Mouse (Mus musculus): ENCODE measurements around the gene Fan1. TPM values are rescaled to one million over a fixed set of nuclear protein-coding genes. Genes with fewer than 3 reads are reported as not detected.

Gene Fan1
- total RNA-seq, 2 experiments from 2014 or later = 15.4 to 16.1 TPM

- DNase-seq (ENCODE audit: low spot score in 2 of 2) = no peak
These were observed 41.2 kb downstream of the Fan1 start for GRCm38 (mm10) chr7:64332686-64333085.

DNA sequence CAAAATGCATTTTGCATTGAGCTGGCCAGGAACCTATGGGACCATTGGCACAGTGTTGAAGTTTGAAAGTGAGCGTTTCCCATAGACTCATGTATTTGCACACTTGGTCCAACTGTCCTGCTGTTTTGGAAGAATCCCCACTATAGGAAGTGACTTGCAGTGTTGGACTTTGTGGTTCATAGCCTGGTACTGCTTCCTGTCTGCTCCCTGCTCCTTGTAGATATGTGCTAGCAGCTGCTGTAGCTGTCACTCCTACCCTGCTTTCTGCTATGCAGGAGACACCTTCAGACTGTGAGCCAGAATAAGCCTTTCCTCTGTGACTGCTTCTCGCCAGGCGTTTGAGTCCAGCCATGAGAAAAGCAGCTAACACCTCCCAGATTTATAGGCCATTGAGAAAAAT, 42.6 kb downstream of the Fan1 start:
- DNase-seq (ENCODE audit: low spot score in 2 of 2) = no peak

DNA sequence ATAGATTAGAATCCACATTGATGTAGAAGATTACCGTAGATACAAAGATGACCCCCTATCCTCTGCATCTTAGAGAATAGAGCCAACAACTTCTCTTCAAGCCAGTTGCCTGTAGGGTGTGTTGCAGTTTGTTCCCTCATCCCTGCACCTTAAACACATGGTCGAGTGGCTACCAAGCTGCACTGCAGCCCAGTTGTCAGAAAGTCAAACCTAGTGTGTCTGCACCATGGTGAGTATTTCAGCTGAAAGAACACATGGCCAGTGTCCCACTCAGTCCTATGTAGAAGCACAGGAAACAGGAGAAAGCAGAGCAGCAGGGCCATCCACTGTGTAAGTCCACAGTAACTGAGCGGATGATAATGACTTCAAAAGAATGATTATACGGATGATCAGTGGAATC, 46.4 kb downstream of the Fan1 start:
- DNase-seq (ENCODE audit: low spot score in 2 of 2) = no peak

DNA sequence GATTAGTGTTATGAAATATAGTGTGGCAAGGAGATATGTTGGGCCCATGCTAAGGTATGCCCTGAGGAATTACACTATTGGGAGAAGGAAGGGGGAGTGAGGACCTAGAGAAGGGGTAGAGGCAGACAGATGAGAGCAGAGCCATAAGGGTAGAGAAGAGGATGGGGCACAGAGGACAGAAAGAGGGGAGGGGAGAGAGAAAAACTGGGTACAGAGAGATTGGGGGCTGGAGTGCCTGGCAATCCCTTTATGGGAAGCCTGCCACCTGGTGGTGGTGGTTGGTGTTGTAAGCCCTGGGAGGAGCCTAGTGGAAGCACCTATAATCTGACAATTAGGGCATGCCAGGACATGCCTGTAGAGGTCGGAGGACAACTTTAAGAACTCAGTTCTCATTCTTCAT, 47.0 kb downstream of the Fan1 start:
- DNase-seq (ENCODE audit: low spot score in 2 of 2) = peak; percentile 64 to 68

DNA sequence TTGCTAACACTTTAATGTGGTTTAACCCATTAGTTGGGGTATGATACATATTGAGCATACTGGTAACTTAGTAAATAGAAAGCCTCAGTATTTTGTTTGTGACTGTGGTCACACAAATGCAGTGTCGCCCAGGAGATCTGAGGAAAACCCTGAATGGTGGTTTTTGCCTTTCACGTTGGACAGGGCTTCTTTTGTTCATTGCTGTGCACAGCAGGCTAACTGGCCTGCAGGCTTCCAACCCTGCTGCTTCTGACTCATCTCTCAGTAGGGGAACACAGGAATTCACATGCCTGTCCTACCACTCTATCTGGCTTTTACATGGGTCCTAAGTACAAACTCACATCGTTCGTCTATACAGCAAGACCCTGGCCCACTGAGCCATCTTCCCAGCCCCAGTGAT, 52.2 kb downstream of the Fan1 start:
- no peak for DNase-seq (ENCODE audit: low spot score in 2 of 2)

- no peak for DNase-seq (ENCODE audit: low spot score in 2 of 2)
These were observed 52.8 kb downstream of the Fan1 start for GRCm38 (mm10) chr7:64321125-64321524.

DNA sequence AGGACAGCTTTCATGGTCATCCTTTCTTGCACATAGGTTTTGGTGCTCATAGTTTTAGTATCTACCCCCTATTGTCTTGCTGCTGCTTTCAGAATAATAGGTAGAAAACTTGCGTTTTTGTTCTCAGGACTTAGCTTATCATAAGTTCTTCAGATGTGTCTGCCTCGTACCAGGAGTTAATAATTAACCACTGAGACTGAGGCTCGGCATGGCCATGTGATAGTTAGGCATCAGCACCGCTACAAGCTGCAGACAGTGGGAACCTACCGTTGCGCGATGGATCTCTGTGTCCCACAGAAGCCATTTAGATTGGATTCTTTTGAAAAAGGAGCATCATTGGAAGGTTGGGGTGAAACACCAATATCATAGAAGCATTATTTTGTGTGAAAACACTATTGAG, 61.1 kb downstream of the Fan1 start:
- no peak for DNase-seq (ENCODE audit: low spot score in 2 of 2)

DNA sequence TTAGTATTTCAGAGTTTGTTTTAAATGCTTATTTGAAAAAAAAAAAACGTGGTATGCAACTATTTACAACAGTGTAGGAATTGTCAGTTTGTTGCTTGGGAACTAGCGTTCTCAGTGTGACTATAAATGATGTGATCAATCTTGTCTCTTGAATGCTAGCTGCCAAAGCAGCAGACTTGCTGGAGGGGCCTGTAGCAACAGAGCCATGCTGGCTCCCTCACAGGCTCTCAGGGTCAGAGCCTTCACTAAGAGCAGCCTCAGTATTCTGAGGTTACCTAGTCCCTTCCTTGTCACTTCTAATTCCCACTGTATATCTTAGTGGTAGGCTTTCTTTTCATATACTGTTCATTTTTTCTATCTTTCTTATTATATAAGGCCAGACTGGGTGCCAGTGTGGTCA, 63.1 kb downstream of the Fan1 start:
- DNase-seq (ENCODE audit: low spot score in 2 of 2) = no peak

- DNase-seq (ENCODE audit: low spot score in 2 of 2) = no peak
These were observed 63.7 kb downstream of the Fan1 start for GRCm38 (mm10) chr7:64310241-64310640.

Other genes with a start within 250 kb of the Fan1 start
- gene Trpm1, start 220.3 kb downstream of the Fan1 start, total RNA-seq (2021) = not detected
- gene Mtmr10, start 86.4 kb downstream of the Fan1 start, total RNA-seq (2021) = 10 to 100 TPM; 22.3 to 22.5 TPM
- 10 to 100 TPM; 27.5 to 31.1 TPM for gene Mphosph10, start 18.2 kb upstream of the Fan1 start, total RNA-seq (2021)
- 10 to 100 TPM; 59.1 to 64.7 TPM for gene Mcee, start 18.5 kb upstream of the Fan1 start, total RNA-seq (2021)
- gene Apba2, start 127.6 kb upstream of the Fan1 start, total RNA-seq (2021) = 1 to 10 TPM; 7.7 to 8.0 TPM

Measured in adrenal gland, postnatal 4 days (tissue).